Mouse (Mus musculus) mammary gland, adult 2 months (tissue): ENCODE measurements around the gene Tfip11. TPM values are rescaled to one million over a fixed set of nuclear protein-coding genes. Genes with fewer than 3 reads are reported as not detected.

Experiments used
- polyA plus RNA-seq: library from polyadenylated mRNA; depleted of rRNA; stranded (reverse); fragments of >200 nt; gene quantifications from 2 replicates; pipeline ENCODE4 v1.2.3, GENCODE M21; 2012; ENCODE audit warnings: low replicate concordance; rRNA removed

Gene Tfip11
- 28.2 and 38.2 TPM in 2 replicates for polyA plus RNA-seq

DNA sequence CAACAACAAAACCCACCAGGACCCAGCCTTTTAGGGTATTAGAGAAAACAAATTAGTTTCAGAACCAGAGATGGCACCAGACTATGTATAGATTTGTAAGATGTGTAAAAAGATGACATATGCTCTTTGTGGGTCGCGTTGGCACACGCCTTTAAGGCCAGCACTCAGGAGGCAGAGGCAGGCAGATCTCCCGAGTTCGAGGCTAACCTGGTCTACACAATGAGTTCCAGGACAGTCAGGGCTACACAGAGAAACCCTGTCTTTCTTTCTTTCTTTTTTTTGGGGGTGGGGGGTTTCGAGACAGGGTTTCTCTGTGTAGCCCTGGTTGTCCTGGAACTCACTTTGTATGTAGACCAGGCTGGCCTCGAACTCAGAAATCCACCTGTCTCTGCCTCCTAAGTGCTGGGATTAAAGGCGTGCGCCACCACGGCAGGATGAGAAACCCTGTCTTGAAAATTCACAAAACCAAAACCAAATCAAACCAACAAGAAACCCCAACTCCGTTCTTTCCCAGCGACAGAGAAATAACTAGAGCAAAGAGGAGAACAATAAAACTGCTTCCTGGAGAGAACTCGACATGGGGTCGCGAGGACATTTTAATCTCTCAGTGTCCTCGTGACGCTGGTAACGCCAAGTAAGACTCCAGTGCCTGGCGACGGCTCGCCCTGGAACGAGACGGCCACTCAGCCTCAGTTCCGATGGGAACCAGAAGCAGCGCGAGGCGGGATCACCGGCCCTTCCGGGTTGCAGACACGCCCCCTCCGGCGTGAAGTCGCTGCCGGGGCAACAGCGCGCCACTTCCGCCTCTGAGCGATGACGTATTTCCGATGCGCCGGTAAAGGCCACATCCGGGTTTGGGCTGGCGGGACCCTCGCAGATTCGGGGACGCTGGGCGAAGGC is at the start of gene Tfip11:
Tfip11 (plus strand) TSS at position 813 of the 900 bp plus-strand sequence.

DNA sequence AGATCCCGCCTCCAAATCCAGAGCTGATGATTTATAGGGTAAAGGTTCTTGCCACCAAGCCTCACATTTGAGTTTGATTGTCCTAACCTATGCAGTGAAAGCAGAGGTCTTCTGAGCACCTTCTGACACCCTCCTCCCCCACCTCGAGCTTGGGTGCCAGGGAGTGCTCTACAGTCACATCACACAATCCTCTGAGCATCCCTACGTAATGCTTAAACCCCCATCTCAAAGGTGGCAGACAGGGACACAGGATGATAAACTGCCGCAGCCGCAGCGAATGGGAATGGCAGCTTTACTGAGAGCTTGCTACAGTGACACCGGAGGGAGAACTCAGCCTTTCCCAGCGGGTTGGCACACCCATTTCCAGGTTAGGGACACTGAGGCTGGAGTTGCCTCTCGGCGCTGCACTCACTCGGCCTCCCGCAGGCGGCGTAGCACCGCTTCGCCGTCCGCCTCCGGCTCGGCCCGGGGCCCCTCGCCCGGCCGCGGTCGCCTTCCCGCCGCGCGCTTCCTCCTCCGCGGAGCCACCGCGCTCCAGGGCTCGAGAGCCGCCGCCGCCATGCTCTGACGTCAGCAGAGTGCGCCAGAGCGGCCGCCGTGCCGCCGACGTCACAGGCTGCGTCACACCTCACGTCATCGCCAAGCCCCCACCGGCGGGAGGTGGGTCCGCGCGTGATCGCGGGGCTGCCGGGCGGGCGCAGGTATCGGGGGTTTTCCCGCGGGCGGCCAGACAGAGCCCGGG is 16.5 kb downstream of the Tfip11 start, which contains the start of the genes Srrd and Hps4:
Srrd (minus strand) TSS at position 578 of the 742 bp plus-strand sequence.
Hps4 (plus strand) TSS at position 621 of the 742 bp plus-strand sequence.

DNA sequence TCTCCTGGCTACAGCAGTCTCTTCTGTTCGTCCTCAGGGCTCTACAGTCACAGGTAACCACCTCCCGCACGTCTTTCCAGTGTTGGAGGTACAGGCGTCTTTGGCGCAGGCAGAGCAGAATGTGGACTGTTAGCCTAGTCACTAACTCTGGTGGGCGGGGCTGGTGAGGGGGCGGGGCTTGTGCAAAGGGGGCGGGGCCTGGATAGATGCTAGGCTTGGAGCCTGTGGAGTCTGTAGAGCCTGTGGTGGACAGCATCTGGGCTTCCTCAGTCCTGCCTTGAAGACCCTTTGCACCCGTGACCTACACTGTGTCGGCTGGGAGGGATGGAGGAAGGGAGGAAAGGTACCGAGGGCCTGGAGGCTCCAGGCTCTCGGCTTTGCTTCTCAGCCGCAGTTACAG is 29.8 kb downstream of the Tfip11 start, which contains the start of gene Gm6583:
Gm6583 (minus strand) TSS at position 124 of the 400 bp plus-strand sequence.

Other genes starting within 250 kb of the Tfip11 start
- gene Cryba4, start 73.8 kb upstream of the Tfip11 start, polyA plus RNA-seq = 1.2 TPM in 1 of 2 replicates, not detected in the other
- gene Crybb1, start 70.5 kb upstream of the Tfip11 start, polyA plus RNA-seq = 0.27 TPM in 1 of 2 replicates, not detected in the other
- 49.2 and 96.8 TPM in 2 replicates for gene Tpst2, start 49.7 kb upstream of the Tfip11 start, polyA plus RNA-seq
- gene Srrd, start 16.7 kb downstream of the Tfip11 start, polyA plus RNA-seq = 46.8 and 51.7 TPM in 2 replicates
- gene Hps4, start 16.7 kb downstream of the Tfip11 start, polyA plus RNA-seq = 40.5 and 58.5 TPM in 2 replicates
- not detected in 2 replicates for gene Gm6583, start 29.7 kb downstream of the Tfip11 start, polyA plus RNA-seq
- gene Asphd2, start 68.5 kb downstream of the Tfip11 start, polyA plus RNA-seq = 4.9 and 6.1 TPM in 2 replicates
- not detected in 2 replicates for gene Gm6588, start 123.1 kb downstream of the Tfip11 start, polyA plus RNA-seq